Mouse (Mus musculus) embryonic facial prominence, embryonic 14.5 days (tissue): ENCODE measurements around the gene Reln. TPM values are rescaled to one million over a fixed set of nuclear protein-coding genes. Genes with fewer than 3 reads are reported as not detected.

ENCODE experiments used
- ATAC-seq: fragments of 200-750 bp; cut with Nextera tagmentation; 2 replicates; pipeline ENCODE4 v1.8.0; 2017; ENCODE audit warnings: low read depth, moderate number of reproducible peaks, moderate TSS enrichment
- DNase-seq: peaks from one replicate; pipeline ENCODE4 v3.0.0-alpha.2; 2015; ENCODE audit warnings: low spot score
- H3K27ac ChIP-seq: fragments of 300-500 bp; sonication (generic); replicated peaks from 2 replicates; pipeline ENCODE4 v1.5.1; 2014; ENCODE audit warnings: low read depth, mild to moderate bottlenecking, low read length, moderate library complexity
- H3K27me3 ChIP-seq: fragments of 300-500 bp; sonication (generic); replicated peaks from 2 replicates; pipeline ENCODE4 v1.6.1; 2014; ENCODE audit warnings: low read length; ENCODE audit not compliant: control insufficient read depth, insufficient read depth
- H3K36me3 ChIP-seq: fragments of 300-500 bp; sonication (generic); 2 replicates; pipeline ENCODE4 v1.6.1; 2014; ENCODE audit warnings: low read length, mixed read lengths; ENCODE audit not compliant: control insufficient read depth, insufficient read depth
- H3K4me1 ChIP-seq: fragments of 300-500 bp; sonication (generic); 2 replicates; pipeline ENCODE4 v1.6.1; 2014; ENCODE audit warnings: antibody characterized with exemption, low read length; ENCODE audit not compliant: control insufficient read depth, insufficient read depth
- H3K4me2 ChIP-seq: fragments of 300-500 bp; sonication (generic); 2 replicates; pipeline ENCODE4 v1.6.1; 2014; ENCODE audit warnings: low read depth, mild to moderate bottlenecking, low read length, moderate library complexity, mixed read lengths
- H3K4me3 ChIP-seq: fragments of 300-500 bp; sonication (generic); 2 replicates; pipeline ENCODE4 v1.5.1; 2014; ENCODE audit warnings: low read depth, mild to moderate bottlenecking, low read length
- H3K9ac ChIP-seq: fragments of 300-500 bp; sonication (generic); 2 replicates; pipeline ENCODE4 v1.6.1; 2014; ENCODE audit warnings: low read depth, mild to moderate bottlenecking, low read length, moderate library complexity, mixed read lengths
- H3K9me3 ChIP-seq: fragments of 300-500 bp; sonication (generic); 2 replicates; pipeline ENCODE4 v1.6.1; 2016; ENCODE audit warnings: low read length; ENCODE audit not compliant: control insufficient read depth
- WGBS: fragments of 180-500 bp; shearing (Covaris S2); extraction: QIAGEN DNeasy Blood & Tissue Kit; methylation state at CpG from one replicate; pipeline ENCODE4 v1.1.7; 2014; 5-methylcytosine and 5-hydroxymethylcytosine counted together
- polyA plus RNA-seq: library from polyadenylated mRNA; unstranded; fragments of >200 nt; fragmentation: Nextera tagmentation; extraction: Ambion mirVana; gene quantifications from 2 replicates; pipeline ENCODE4 v1.2.1, GENCODE M21; 2014

Reln gene
- polyA plus RNA-seq, 1 experiment from 2014 or later: 7.6 TPM

GRCm38 (mm10) chr5:22094043-22094442 lies 250.5 kb downstream of the Reln start:
- Histone ChIP-seq H3K9ac (no peak overlapping the region), H3K4me1 (no peaks in the 10 kb centered on the region), H3K36me3 (no peaks in the 10 kb centered on the region), H3K4me2 (no peak overlapping the region), H3K27me3 (no peaks in the 10 kb centered on the region), H3K4me3 (no peak overlapping the region), H3K27ac (no peak overlapping the region), H3K9me3 (no peaks in the 10 kb centered on the region)
- no peak; the same call in 1 of the 2 replicates for ATAC-seq
- DNase-seq: peak; percentile 16
- WGBS: 71% methylated on average over 5 of the region's 5 CpGs

DNA sequence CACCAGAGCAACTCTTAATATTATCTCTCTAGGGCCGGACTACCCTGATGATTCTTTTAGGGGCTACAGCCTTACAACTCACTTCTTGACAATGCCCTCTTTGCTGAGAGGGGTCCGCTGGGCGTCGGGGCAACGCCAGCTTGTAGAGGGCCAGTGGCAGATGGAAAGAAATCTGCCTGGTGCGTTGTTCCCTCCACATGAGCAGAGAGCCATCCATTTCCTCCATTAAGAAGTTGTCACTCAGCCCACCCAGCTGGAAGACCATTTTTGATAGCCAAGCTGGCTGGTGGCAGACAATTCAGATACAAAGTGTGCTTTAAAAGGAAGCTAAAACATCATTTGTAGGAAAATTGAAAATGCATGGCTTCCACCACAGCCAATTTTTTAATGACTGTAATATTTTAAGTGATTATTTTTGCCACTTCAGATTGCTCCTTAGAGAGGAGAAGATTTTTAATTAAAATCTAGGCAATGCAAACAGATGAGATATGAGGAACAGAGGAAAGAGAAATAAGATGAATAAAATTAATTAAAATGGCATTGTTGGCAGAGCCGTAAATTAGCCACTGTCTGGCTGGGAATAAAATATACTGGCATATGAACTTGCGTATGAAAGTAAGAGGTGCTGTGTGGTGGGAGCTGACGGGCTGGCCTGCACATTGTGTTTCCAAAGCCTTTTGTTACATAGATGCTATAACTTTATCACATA lies 251.2 kb downstream of the Reln start:
- no peak overlapping the region for H3K4me2 ChIP-seq
- 80% methylated on average over 9 of the region's 9 CpGs for WGBS
- ATAC-seq: peak; percentile 73; the same call in 1 of the 2 replicates
- no peaks in the 10 kb centered on the region for H3K27me3 ChIP-seq
- no peak overlapping the region for H3K4me3 ChIP-seq
- no peaks in the 10 kb centered on the region for H3K36me3 ChIP-seq
- no peaks in the 10 kb centered on the region for H3K4me1 ChIP-seq
- H3K27ac ChIP-seq: no peak overlapping the region
- H3K9ac ChIP-seq: no peak overlapping the region
- H3K9me3 ChIP-seq: no peaks in the 10 kb centered on the region
- DNase-seq: peak; percentile 70

DNA sequence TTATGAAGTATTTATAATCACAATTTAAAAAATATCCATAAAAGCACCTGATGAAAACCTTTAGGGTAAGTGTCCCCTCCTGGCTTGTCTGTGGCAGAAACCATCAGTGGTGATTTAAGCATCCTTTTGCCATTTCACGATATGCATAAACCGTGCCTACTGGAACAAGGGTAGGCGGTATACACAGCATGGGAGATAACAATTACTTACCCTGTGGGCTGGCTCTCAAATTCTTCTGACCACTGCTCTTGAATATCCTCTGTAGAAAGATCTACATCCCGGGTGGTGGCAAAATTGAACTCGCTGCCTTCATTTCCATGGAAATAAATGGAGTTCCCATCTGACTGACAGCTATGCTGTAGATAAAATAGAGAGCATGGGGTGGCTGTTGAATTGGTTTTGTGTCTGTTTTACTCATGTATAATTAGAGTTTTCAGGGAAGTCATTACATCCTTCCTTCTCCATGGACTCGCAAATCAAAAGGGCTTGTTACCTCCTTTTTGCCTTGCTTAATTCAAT lies 264.0 kb downstream of the Reln start:
- Histone ChIP-seq H3K9ac (no peak overlapping the region), H3K4me3 (no peak overlapping the region), H3K27ac (no peak overlapping the region), H3K27me3 (no peaks in the 10 kb centered on the region), H3K4me2 (no peak overlapping the region), H3K4me1 (no peaks in the 10 kb centered on the region), H3K36me3 (no peaks in the 10 kb centered on the region), H3K9me3 (no peaks in the 10 kb centered on the region)
- no peak for ATAC-seq
- DNase-seq: no peak
- 92% methylated on average over 6 of the region's 6 CpGs for WGBS

DNA sequence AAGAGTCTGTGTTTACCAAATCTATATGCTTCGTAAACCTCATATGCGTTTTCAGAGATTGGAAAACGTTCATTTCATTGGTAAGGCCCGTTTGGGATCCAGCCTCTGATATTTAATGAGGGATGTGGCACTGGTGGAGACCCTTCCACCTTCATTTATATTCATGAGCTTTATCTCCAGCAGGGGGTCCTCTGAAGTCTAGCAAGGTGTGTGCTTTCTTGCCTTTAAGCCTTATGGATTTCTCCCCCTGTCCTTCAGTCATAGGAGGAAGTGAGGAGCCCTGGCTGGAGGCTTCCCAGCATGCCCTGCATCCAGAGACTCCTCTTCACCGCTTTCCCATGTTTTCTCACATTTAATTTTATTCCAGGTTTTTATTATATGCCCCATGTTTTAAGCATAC lies 269.5 kb downstream of the Reln start:
- H3K9me3 ChIP-seq: no peaks in the 10 kb centered on the region
- no peak overlapping the region for H3K4me3 ChIP-seq
- no peak overlapping the region for H3K4me2 ChIP-seq
- WGBS: 78% methylated on average over 5 of the region's 5 CpGs
- no peak overlapping the region for H3K9ac ChIP-seq
- DNase-seq: no peak
- no peak for ATAC-seq
- H3K4me1 ChIP-seq: no peaks in the 10 kb centered on the region
- H3K36me3 ChIP-seq: no peaks in the 10 kb centered on the region
- no peaks in the 10 kb centered on the region for H3K27me3 ChIP-seq
- H3K27ac ChIP-seq: no peak overlapping the region

DNA sequence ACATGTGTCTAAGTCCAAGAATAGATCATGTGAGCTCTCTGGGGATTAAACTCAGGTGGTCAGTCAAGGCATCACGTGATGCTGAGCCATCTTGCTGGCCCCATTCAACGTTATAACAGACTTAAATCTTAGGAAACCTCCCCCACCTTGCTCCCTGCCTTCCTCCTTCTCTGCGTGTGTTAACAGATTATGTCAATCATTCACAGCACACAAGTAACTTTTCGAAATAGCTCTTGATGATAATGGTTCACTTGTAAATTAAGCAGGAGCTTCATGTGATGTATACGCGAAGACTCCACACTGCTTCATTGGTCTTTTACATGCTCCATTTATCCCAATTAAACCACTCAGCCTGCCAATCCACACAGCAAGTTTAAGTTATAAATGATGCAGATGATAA lies 271.9 kb downstream of the Reln start:
- Histone ChIP-seq H3K4me1 (no peaks in the 10 kb centered on the region), H3K27ac (no peak overlapping the region), H3K4me3 (no peak overlapping the region), H3K4me2 (no peak overlapping the region), H3K36me3 (no peaks in the 10 kb centered on the region), H3K9me3 (no peaks in the 10 kb centered on the region), H3K9ac (no peak overlapping the region), H3K27me3 (no peaks in the 10 kb centered on the region)
- 75% methylated on average over 6 of the region's 6 CpGs for WGBS
- DNase-seq (no peak), ATAC-seq (no peak)

GRCm38 (mm10) chr5:22059251-22059650 lies 285.3 kb downstream of the Reln start:
- Histone ChIP-seq H3K9ac (no peak overlapping the region), H3K4me2 (no peak overlapping the region), H3K9me3 (no peaks in the 10 kb centered on the region), H3K36me3 (no peaks in the 10 kb centered on the region), H3K27me3 (no peaks in the 10 kb centered on the region), H3K27ac (no peak overlapping the region), H3K4me1 (no peaks in the 10 kb centered on the region), H3K4me3 (no peak overlapping the region)
- 82% methylated on average over 6 of the region's 6 CpGs for whole genome bisulfite sequencing
- DNase-seq (no peak), ATAC-seq (no peak)

- Histone ChIP-seq H3K36me3 (no peaks in the 10 kb centered on the region), H3K4me3 (no peak overlapping the region), H3K4me2 (no peak overlapping the region), H3K9ac (no peak overlapping the region), H3K9me3 (no peaks in the 10 kb centered on the region), H3K27ac (no peak overlapping the region), H3K4me1 (no peaks in the 10 kb centered on the region), H3K27me3 (no peaks in the 10 kb centered on the region)
- ATAC-seq (no peak), DNase-seq (no peak)
- WGBS: 92% methylated on average over 6 of the region's 6 CpGs
Measured at GRCm38 (mm10) chr5:22041825-22042224, 302.7 kb downstream of the Reln start.

DNA sequence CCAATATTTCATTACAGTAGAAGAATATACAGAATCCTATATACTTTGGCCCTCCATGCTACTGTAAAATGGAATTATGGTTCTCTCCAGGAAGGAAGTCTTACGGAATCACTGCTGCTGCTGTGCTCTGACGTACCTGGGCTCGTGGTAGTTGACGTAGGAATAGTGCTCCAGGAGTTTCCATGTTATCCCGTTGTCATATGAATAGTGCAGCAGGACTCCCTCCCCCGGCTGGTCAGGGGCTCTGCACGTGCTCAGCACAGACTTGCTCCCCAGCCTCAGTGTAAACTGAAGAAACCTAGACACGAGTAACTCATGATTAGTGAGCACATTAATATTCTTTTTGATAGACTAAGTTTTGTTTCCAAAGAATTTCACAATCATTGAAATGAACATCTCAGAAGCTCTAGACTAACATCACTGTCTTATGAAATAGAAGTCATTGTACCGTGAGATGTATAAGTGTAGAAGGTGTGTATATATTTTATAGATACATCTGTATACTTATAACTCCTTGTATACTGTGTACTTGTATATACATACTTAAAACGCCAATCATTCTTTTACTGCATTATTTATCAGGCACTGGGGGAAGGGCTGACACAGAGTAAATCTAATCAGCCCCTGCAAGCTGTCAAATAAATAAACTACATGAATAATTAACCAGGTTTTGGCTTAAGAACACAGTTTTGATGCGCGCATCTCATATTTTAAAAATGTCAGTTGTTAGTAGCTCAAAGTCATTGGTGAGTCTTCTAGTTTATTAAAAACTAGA lies 304.9 kb downstream of the Reln start:
- 85% methylated on average over 12 of the region's 12 CpGs for WGBS

More for the DNA sequence above, 304.9 kb downstream of the Reln start:
- no peaks in the 10 kb centered on the region for H3K27me3 ChIP-seq
- H3K4me3 ChIP-seq: no peak overlapping the region
- no peak overlapping the region for H3K9ac ChIP-seq
- ATAC-seq: no peak
- no peak overlapping the region for H3K4me2 ChIP-seq
- no peak for DNase-seq
- no peaks in the 10 kb centered on the region for H3K9me3 ChIP-seq
- H3K36me3 ChIP-seq: no peaks in the 10 kb centered on the region
- no peak overlapping the region for H3K27ac ChIP-seq
- H3K4me1 ChIP-seq: no peaks in the 10 kb centered on the region
